Mouse (Mus musculus) WW6 (cell line): ENCODE results near the gene Lhb.

ENCODE experiments used
- DNase-seq: peaks from one replicate; pipeline ENCODE4 v3.0.0-alpha.2; 2013; ENCODE audit warnings: low read depth, low spot score

Lhb gene

DNA sequence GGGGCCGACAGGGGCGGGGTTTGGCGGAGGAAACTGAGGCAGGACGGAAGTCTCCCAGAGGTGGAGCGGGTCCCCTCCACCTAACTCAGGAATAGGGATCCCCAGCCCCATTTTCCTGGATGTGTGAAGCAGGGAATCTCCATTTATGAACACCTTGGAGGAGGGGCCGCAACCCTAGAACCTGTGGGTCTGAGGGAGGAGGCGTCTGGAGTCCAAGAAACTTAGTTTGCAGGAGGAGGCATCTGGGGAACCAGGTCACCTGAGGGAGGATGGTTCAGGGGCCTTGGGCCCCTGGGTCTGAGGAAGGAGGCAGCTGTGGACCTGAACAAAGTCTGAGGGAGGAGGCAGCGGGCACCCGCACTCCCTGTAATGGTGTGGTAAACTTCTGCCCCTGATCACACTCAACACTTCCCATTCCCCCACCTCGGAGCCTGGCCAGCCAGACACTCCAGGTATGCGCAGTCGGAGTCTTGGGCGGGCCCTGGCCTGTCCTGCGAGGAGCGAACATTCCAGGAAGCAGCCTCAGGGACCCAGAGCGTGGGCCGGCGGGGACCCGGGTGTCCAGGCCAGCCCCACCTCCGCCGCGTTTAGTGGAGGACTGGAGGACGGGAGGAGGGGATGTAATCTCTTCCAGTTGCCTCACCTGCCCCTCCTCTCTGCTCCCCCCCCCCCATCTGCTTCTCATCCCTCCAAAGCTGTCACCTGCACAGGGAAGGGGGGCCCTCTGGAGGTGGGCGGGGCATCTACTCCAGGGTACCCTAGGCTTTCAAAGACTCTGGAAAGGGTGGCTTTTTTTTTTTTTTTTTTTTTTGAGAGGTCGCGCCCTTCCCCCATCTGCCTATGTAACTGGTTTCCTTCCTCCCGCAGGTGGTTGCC lies 6.5 kb upstream of the Lhb start:
- no peak for DNase-seq

- no peak for DNase-seq
Measured at GRCm38 (mm10) chr7:45414740-45415224, 5.8 kb upstream of the Lhb start.

- no peak for DNase-seq
Measured at GRCm38 (mm10) chr7:45415636-45416035, 5.0 kb upstream of the Lhb start.

- no peak for DNase-seq
Measured at GRCm38 (mm10) chr7:45417962-45418492, 2.6 kb upstream of the Lhb start.

DNA sequence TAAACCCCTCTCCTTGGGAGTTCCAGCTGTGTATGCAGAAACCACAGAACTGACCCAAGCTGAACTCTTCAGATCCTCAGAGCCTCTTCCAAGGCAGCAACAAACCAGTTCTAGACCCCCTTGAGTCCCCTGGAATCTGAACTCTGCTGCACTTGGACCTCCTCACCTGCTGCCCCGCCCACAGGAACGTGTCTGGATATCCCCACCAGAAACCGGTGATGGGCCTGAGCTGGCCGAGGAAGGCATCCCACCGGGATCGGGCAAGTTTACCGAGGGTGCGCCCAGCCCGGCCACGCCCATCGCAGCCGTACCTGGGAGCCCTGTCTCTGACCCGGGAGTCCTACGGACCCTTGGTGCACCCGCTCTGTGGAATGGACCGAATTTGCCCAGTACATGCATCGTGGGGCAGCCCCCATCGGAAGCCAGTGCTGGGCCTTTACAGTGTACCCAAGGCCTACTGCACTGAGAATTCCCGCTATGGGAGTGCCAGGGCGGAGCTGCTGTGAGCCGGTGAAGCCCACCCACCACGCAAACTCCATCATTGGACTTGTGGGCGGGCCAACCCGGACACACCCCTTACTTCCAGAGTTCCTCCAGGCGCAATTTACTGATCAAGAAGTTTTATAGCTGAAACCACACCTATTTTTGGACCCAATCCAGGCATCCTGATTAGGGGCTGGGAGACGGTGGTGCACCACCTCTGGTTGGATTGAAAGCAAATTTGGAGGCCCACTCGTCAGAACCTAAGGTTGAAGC lies 583 bp upstream of the Lhb start:
- DNase-seq: no peak

DNA sequence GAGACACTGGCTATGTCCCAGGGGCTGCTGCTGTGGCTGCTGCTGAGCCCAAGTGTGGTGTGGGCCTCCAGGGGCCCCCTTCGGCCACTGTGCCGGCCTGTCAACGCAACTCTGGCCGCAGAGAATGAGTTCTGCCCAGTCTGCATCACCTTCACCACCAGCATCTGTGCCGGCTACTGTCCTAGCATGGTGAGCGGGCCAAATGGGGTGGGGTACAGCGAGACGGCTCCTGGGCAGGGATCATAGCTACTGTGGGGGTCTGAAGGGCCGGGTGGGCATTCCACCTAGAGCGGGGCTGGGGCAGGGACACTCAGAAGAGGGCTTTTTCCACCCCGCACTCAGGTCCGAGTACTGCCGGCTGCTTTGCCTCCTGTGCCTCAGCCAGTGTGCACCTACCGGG lies 574 bp downstream of the Lhb start:
- DNase-seq: no peak

DNA sequence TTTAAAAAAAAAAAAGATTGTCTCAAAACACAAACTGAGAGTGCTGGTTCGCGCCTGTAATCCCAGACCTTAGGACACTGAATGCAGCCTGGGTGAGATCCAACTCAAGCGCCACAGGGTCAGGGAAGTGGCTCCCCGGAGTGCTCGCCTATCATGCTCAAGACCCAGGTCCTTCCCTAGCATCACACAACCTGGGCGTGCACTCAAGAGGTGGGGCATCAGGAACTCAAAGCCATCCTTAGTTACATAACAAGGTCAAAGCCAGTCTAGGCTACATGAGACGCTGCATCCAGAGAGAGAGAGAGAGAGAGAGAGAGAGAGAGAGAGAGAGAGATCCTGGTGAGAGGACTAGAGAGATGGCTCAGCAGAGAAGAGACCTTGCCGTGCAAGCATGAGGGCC lies 5.9 kb downstream of the Lhb start:
- DNase-seq: no peak

GRCm38 (mm10) chr7:45433835-45434202 lies 13.2 kb downstream of the Lhb start:
- DNase-seq: no peak

DNA sequence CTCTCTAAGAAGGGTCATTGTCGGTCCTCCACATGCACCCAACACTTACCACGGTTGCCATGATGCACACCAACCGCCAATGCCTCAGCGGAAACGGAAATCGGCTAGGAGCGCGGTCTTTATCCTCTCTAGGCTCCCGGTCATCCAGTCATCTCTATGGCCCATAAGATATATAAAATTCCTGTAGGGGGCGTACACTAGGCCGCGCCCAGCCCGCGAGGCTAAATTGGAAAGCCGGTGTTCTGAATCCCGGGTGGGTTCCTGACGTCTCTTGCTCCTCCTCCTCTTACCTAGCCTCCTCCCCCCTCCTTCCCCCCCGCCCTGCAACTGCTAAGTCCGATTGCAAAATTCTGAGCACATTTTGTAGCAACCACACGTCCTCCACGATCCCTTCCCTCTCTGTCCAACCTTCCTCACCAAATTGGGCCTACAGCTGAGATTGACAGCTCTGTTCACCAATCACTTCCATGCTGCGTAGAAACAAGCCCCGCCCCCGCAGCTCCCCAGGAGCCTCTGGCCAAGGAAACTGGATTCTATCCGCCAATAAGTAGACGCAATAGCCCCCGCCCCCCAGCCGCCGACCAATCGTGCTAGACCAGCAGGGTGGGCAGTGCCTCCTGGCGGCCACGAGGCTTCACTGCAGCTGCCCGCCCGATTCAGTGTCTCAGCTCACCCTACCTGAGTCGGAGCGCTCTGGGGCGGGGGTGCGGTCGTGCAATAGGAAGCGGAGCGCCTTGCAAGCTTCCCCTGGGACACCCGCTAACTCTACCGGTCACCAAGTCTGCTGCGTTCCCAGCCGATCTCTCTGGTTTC lies 13.8 kb downstream of the Lhb start, which contains the start of gene Gys1:
Gys1 (plus strand) TSS at position 642 of the 813 bp plus-strand sequence.
- peak; percentile 99 for DNase-seq

- DNase-seq: no peak
Measured at GRCm38 (mm10) chr7:45435038-45435437, 14.4 kb downstream of the Lhb start.

DNA sequence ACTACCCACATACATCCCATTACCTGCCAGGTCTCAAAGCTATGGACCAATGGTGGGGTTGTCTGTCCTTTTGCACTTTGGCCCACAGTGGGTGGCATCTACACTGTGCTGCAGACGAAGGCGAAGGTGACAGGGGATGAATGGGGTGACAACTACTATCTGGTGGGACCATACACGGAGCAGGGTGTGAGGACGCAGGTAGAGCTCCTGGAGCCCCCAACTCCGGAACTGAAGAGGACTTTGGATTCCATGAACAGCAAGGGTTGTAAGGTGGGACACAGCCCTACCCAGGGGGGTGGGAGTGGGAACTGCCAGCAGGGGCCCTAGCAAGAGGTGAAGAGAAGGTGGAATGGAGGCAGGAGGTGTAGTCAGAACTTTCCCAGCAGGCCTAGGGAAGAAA lies 15.8 kb downstream of the Lhb start:
- DNase-seq: no peak

DNA sequence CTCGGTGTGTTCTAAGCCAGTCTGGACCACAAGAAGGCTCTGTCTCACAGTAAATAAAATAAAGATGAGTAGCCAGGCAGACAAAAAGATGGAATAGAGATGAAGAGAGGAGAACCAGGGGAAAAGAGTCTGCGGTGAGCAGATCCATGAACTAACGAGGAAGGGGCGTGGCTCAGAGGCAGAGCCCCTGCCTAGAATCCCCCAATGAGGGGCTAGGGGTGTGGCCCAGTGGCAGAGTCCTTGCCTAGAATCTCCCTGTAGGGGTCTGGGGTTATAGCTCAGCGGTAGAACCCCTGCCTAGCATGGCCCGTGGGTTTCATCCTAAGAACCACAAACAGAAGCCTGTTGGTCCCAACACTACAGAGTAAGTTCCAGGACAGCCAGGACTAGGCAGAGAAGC lies 16.4 kb downstream of the Lhb start:
- no peak for DNase-seq

DNA sequence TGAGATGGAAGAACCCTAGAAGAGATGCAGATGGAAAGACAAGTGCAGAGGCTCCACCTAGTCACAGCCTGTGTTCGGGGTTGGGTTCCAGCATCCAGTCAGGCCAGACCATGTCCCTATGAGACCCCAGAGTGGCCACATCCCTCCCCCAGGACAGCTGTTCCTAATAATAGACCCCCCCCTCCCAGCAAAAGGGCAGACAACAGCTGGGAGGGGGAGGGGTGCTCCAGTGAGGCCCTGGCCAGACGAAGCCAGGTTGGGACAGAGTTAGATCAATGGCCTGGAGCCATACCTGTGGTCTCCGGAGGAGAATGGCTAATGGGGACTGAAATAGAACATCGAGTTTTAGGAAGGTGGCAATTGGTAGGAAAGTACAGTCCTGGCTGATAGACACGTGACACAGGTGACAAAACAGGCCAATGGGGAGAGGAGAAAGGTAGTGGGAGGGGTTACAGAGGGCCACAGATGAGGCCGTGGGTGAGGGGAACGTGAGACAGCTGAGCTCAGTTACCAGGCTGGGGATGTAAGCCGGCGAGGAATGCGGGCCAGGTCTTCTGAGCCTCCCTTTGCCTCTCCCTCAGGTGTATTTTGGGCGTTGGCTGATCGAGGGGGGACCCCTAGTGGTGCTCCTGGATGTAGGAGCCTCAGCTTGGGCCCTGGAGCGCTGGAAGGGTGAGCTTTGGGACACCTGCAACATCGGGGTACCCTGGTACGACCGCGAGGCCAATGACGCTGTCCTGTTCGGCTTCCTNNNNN lies 17.1 kb downstream of the Lhb start, which contains the start of gene Ruvbl2:
Ruvbl2 (minus strand) TSS at position 576 of the 756 bp plus-strand sequence.
- no peak for DNase-seq

GRCm38 (mm10) chr7:45443526-45444420 lies 23.2 kb downstream of the Lhb start:
- DNase-seq: no peak

- no peak for DNase-seq
Measured at GRCm38 (mm10) chr7:45446589-45446988, 26.0 kb downstream of the Lhb start.

DNA sequence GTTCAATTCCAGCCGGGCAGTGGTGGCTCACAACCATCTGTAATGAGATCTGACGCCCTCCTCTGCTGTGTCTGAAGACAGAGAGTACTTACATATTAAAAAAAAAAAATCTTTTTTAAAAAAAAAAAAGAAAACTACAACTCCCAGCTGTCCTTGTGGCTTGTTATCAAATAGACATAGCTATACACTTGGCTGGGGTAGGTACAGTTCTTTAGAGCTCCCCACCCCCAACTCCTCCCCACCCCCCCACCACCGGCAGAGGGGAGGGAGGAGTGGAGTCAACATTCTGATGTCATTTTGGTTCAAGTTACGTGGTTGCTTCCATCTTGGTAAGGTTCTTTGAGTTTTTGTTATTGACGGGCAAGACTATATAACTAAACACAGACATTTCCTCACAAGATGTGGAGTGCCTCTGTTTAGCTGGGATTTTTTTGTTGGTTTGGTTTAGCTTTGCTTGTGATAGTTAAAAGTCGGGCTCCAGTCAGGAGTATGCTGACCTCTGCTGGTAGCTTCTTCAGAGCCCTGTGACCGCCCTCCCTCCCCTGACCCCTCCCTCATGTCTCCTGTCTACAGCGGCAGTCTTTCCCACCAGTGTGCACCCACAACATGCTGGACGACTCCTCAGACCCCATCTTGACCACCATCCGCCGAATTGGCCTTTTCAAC lies 26.8 kb downstream of the Lhb start:
- no peak for DNase-seq

DNA sequence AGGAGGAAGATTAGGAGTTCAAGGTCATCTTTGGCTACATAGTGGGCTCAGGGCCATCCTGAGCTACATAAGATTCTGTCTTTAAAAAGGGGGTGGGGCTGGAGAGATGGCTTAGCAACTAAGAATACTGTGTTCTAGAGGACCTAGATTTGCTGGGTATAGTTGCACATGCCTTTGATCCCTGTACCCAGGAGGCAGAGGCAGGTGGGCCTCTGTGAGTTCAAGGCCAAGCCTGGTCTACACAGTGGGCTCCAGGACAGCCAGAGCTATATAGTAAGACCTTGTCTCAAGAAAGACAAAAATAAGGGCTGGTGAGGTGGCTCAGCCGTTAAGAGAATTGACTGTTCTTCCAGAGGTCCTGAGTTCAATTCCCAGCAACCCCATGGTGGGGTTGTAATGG lies 29.4 kb downstream of the Lhb start:
- no peak for DNase-seq

GRCm38 (mm10) chr7:45451344-45451982 lies 30.8 kb downstream of the Lhb start:
- DNase-seq: no peak

DNA sequence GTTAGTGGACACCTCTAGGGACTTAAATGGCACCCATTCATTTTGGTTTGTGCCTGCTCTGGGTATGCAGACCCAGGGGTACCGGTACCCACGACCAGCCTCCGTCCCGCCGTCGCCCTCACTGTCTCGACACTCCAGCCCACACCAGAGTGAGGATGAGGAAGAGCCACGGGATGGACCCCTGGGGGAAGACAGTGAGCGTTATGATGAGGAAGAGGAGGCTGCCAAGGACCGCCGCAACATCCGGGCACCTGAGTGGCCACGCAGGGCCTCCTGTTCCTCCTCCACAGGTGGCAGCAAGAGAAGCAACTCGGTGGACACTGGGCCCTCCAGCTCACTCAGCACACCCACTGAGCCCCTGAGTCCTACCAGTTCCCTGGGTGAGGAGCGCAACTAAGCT lies 34.4 kb downstream of the Lhb start:
- DNase-seq: no peak
